Mouse (Mus musculus) Muller cell, postnatal 12 days (primary cell): ENCODE measurements at regions not wholly inside any gene's neighbourhood (a gene's known extent, or its start where the extent isn't known, plus 50 kb on each side); places are given as distances from the start of the nearest gene placed in this dataset.
"Not testable (repeated sequence)": the region's sequence is repeated elsewhere in the genome, so short reads cannot be mapped to it uniquely, and the experiment has no call there.

Experiments used
- DNase-seq: peaks from one replicate; pipeline ENCODE4 v3.0.0-alpha.2; 2015; ENCODE audit errors: inconsistent ontology term

DNA sequence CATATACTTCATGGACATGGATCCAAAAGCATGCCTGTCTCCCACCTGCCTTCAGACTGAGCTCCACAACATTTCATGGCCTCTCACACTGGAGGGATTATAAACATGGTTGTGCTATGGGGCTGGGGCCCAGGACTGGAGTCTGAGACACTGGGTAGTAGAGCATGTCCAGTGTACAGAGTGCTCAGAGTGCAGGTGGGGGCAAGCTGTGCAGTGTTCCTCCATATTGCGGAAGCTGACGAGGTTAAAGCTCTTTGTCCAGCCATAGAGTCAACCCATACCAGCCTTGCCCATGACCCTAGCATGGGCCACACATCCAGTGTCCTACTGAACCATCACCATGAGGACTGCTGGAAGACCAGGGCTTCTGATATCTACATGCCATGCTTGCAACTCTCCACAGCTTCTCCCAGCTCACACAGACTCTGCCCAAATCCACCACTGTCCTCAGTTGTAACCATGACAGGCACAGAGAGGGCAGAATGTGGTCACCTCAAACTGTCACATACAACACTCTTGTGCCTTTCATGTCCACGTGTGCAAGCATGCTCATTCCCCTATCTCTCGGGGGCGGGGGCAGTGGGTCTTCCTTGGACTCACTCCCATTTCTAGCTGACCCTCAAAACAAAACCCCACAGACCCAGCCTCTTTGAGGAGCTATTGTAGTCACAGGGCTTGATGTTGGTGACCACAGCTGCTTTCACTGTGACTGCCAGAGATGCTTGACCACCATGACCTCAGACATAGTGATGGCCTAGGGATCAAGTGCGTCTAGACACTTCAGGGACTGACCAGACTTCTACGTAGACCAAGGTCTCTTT is 55.9 kb downstream of the Tmem121 start:
- no peak for DNase-seq

- no peak for DNase-seq
Observed at GRCm38 (mm10) chr12:113242194-113242510, 56.4 kb downstream of the Tmem121 start.

GRCm38 (mm10) chr12:113244685-113245084 is 59.0 kb downstream of the Tmem121 start:
- no peak for DNase-seq

- not testable (repeated sequence) for DNase-seq
Observed at GRCm38 (mm10) chr12:113253446-113254424, 68.0 kb downstream of the Tmem121 start.

- DNase-seq = no peak
Observed at GRCm38 (mm10) chr12:113255331-113255730, 69.6 kb downstream of the Tmem121 start.

GRCm38 (mm10) chr12:113256628-113257027 is 70.9 kb downstream of the Tmem121 start:
- no peak for DNase-seq

- DNase-seq = no peak
Observed at GRCm38 (mm10) chr12:113257243-113257642, 71.5 kb downstream of the Tmem121 start.

DNA sequence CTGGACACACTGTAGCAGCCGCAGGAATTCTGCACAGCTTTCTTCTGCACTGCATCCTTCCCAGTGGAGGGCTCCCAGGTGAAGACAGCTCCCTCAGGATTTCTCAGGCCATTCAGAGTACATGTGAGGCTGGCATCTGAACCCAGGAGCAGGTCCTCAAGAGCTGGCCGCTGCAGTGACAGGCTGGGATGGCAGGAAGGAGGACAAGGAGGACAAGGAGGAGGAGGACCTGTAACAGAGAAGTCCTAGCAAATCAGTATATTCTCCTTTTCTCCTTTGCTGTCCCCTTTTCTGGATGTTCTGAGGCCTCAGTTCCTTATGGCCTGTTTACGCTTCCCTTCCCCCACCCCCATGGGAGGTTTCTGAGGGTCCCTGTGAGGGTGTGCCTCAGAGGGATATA is 73.7 kb downstream of the Tmem121 start:
- no peak for DNase-seq

DNA sequence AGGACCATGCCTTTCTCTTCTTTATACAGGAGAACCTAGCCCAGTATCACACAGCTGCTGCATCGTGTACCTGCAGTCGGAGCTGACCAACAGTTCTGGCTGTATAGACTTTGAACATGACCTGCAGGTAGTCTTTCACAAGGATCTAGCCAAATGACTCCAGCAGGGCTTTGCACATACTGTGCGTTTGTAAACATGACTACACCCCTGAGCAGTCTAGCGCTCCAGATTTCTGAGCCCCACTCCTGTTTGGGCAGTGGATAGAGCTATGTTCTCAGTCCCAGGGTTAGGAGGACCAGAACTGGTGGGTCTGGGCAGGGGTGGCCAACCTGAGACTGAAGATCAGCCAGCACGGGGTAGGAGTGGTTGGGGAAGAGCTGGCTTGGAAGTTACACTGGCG is 74.6 kb downstream of the Tmem121 start:
- no peak for DNase-seq

GRCm38 (mm10) chr12:113275934-113276333 is 90.2 kb downstream of the Tmem121 start:
- no peak for DNase-seq

DNA sequence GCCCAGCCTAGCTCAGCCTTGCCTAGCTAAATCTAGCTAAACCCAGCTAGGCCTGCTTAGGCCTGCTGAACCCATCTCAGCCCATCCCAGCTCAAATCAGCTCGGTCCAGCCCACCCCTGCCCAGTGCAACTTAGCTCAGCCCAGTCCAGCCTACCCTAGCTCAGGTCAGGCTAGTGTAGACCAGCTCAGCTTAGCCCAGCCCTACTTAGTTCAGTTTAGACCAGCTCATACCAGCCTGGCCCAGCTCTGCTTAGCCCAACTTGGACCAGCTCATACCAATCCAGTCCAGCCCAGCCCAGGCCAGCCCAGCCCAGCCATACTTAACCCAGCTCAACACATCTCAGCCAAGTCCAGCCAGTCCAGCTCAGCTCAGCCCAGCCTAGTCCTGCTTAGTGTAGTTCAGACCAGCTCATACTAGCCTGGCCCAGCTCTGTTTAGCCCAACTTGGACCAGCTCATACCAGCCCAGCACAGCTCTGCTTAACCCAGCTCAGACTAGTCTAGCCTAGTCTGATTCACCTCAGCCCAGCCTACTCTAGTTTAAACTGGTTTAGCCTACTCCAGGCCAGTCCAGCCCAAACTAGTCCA is 90.7 kb downstream of the Tmem121 start:
- DNase-seq = no peak

- DNase-seq = no peak
Observed at GRCm38 (mm10) chr12:113277741-113278140, 92.0 kb downstream of the Tmem121 start.

GRCm38 (mm10) chr12:113292029-113292809 is 106.5 kb downstream of the Tmem121 start:
- DNase-seq = no peak

- DNase-seq = no peak
Observed at GRCm38 (mm10) chr12:113295924-113296323, 110.2 kb downstream of the Tmem121 start.

DNA sequence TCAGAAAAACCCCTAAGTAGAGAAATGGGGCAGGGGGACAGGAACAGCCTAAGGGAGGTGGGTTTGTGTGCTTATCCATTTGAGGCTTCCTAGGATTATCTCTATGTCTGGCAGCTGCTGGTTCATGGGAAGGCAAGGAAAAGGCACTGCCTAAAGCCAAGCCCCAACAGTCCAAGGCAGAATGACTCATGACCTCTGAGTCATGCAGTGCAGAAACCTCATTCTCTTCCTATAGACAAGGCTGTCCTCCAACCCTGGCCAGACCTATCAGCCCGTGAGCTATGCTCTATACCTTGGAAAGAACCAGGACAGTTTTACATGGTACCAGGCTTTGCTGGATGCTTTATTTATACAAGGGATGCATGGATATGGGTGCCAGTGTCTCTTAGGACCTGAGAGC is 120.2 kb downstream of the Tmem121 start:
- DNase-seq = no peak

GRCm38 (mm10) chr12:113313319-113313718 is 127.6 kb downstream of the Tmem121 start:
- peak; percentile 16 for DNase-seq

- no peak for DNase-seq
Observed at GRCm38 (mm10) chr12:113314624-113315023, 128.9 kb downstream of the Tmem121 start.

DNA sequence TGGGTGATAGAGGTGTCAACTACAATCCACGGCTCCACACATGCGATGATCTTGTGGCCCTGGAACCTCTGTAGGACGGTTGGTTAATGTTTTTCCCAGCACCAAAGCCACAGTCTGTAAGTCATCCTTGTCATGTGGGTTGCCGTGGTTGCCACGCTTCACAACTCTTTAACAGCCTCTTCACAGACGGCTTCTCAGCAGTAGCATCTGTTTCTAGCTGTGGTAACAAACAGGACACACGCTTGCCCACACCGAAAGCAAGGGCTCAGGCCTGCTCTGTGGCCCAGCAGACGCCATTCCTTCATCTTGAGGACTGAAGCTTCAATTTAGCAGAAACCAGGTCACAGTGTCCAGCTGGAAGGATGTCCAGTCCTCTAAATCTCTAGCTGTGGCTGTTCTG is 135.4 kb downstream of the Tmem121 start:
- DNase-seq = no peak

GRCm38 (mm10) chr12:113322173-113322572 is 136.4 kb downstream of the Tmem121 start:
- no peak for DNase-seq

DNA sequence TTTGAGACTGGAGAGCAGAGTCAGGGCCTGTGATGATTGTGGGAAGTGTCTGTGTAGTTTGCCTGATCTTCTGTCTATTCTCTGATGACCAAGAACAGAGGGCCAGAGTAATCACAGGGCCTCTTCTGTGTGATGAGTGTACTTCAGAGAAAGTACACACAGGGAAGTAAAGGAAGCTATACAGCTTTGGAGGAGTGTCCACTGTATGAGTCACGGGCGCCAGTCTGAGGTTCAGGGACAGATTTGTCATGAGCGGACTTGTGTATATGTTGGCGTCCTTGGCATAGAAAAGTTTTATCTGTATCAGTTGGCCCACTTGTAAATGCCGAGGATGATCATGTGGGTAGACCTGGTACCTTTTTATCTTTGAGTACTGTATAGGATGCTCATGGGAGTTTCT is 142.1 kb downstream of the Tmem121 start:
- DNase-seq = no peak

GRCm38 (mm10) chr12:113330266-113330665 is 144.5 kb downstream of the Tmem121 start:
- DNase-seq = no peak

GRCm38 (mm10) chr12:113332226-113332625 is 146.5 kb downstream of the Tmem121 start:
- DNase-seq = no peak
